Mouse (Mus musculus): ENCODE results near the gene Zbtb7b. TPM values are rescaled to one million over a fixed set of nuclear protein-coding genes. Genes with fewer than 3 reads are reported as not detected.
A peak's percentile ranks its signal among the peaks of the same experiment; 100 is the strongest.

Zbtb7b gene
- polyA plus RNA-seq, 1 experiment from 2014 or later = 2.3 TPM

DNA sequence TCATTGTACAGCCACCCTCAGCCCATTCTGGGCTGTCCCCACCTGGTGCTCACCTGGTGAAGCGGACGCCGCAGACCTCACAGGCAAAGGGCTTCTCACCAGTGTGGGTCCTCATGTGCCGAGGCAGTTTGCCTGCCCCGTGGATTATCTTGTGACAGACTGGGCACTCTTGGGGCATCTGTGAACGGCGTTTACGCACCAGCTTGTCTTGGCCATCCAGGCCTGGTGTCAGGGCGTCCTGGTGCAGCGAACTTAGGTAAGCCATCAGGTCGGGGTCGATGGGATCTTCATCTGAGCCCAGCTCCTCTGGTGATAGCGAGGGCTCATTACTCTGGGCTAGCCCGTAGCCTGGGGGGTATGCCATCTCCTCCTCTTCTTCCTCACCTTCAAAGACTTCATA is 14.3 kb downstream of the Zbtb7b start:
- no peaks in the 10 kb centered on the region for H3K27me3 ChIP-seq
- H3K27ac ChIP-seq = no peak overlapping the region
- H3K36me3 ChIP-seq = peaks cover 16% of the 10 kb centered on the region; the same call in 1 of the 2 replicates
- no peaks in the 10 kb centered on the region for H3K9me3 ChIP-seq (replicated peaks)
- ATAC-seq (replicated peaks; ENCODE audit: insufficient number of reproducible peaks, insufficient read depth, low FRiP score, low read depth) = no peak
- H3K9ac ChIP-seq = no peak overlapping the region
- WGBS = 91% methylated on average over 14 of the region's 14 CpGs
- H3K4me2 ChIP-seq = no peak overlapping the region
- H3K4me1 ChIP-seq (replicated peaks) = peaks cover 25% of the 10 kb centered on the region
- H3K4me3 ChIP-seq = no peak overlapping the region

GRCm38 (mm10) chr3:89379388-89380131 is 15.0 kb downstream of the Zbtb7b start:
- ATAC-seq (replicated peaks; ENCODE audit: insufficient number of reproducible peaks, insufficient read depth, low FRiP score, low read depth) = no peak
- Histone ChIP-seq H3K4me3 (no peak overlapping the region), H3K27ac (no peak overlapping the region), H3K36me3 (peaks cover 16% of the 10 kb centered on the region; the same call in 1 of the 2 replicates), H3K4me1 (replicated peaks) (peaks cover 17% of the 10 kb centered on the region), H3K9me3 (replicated peaks) (no peaks in the 10 kb centered on the region), H3K27me3 (no peaks in the 10 kb centered on the region), H3K4me2 (no peak overlapping the region), H3K9ac (no peak overlapping the region)
- WGBS = 85% methylated on average over 31 of the region's 31 CpGs

GRCm38 (mm10) chr3:89378394-89379067 is 16.0 kb downstream of the Zbtb7b start:
- H3K27ac ChIP-seq = peak overlapping the region; percentile 51; the same call in 1 of the 2 replicates
- H3K9ac ChIP-seq = peak overlapping the region; percentile 66
- peaks cover 16% of the 10 kb centered on the region; the same call in 1 of the 2 replicates for H3K36me3 ChIP-seq
- WGBS = 4% methylated on average over 29 of the region's 29 CpGs
- H3K9me3 ChIP-seq (replicated peaks) = no peaks in the 10 kb centered on the region
- H3K4me1 ChIP-seq (replicated peaks) = peaks cover 17% of the 10 kb centered on the region
- peak overlapping the region; percentile 92 for H3K4me2 ChIP-seq
- peak; percentile 87 for ATAC-seq (replicated peaks; ENCODE audit: insufficient number of reproducible peaks, insufficient read depth, low FRiP score, low read depth)
- H3K27me3 ChIP-seq = no peaks in the 10 kb centered on the region
- peak overlapping the region; percentile 66 for H3K4me3 ChIP-seq

DNA sequence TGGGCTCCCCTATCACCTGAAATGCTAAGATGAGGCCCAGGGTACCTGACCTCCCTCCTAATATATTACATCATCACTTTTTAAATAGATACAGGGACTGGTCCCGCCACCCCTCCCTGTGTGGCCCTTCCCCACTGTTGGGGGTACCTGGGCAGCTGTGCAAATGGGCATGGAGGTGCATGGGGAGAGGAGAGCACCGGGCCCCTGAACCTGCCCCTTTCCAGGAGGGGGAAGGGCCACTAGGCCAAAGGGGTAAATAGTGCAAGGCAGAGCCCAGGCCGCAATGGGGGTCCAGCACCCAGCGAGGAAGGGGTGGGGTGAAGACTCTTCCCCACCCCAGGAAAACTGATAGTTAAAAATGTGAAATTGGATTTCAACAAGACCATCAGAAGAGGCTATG is 16.7 kb downstream of the Zbtb7b start:
- ATAC-seq (replicated peaks; ENCODE audit: insufficient number of reproducible peaks, insufficient read depth, low FRiP score, low read depth) = no peak
- WGBS = 77% methylated on average over 4 of the region's 4 CpGs
- Histone ChIP-seq H3K27me3 (no peaks in the 10 kb centered on the region), H3K4me3 (peak overlapping the region; percentile 66), H3K4me1 (replicated peaks) (peaks cover 17% of the 10 kb centered on the region), H3K9me3 (replicated peaks) (no peaks in the 10 kb centered on the region), H3K36me3 (peaks cover 16% of the 10 kb centered on the region; the same call in 1 of the 2 replicates), H3K4me2 (peak overlapping the region; percentile 92), H3K27ac (no peak overlapping the region), H3K9ac (peak overlapping the region; percentile 26; the same call in 1 of the 2 replicates)

DNA sequence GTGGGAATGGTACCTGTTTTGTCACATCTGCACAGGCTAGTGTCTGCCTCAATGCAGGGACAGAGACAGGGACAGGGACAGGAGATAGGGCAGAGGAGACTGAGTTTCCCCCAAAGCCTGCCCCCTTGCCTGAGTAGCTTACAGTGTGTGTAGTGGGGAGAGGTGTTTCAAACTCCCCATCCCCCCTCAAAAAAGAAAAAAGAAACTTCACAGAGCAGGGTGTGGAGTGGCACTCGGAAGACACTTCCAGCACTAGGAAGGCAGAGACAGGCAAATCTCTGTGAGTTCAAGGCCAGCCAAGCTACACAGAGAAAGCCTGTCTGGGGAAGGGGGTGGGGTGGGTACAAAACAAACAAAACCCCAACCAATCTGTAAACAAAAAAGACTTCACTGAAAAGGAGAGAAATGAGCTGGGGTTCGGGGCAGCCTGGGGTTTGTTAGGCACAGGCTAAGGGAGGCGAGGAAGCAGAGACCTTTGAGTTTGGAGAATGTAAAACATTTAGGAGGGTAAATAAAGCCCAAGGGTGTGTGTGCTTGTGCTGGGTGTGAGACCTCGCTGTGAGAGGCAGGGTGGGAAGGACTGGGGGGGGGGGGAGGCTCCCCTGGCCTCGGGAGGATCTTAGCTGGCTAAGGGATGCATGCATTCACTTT is 20.9 kb downstream of the Zbtb7b start:
- Histone ChIP-seq H3K27me3 (no peaks in the 10 kb centered on the region; the same call in 1 of the 2 replicates), H3K9ac (no peak overlapping the region), H3K4me1 (replicated peaks) (peaks cover 12% of the 10 kb centered on the region), H3K9me3 (replicated peaks) (no peaks in the 10 kb centered on the region), H3K4me2 (no peak overlapping the region), H3K27ac (no peak overlapping the region), H3K36me3 (no peaks in the 10 kb centered on the region), H3K4me3 (no peak overlapping the region)
- WGBS = 49% methylated on average over 5 of the region's 5 CpGs
- no peak for ATAC-seq (replicated peaks; ENCODE audit: insufficient number of reproducible peaks, insufficient read depth, low FRiP score, low read depth)

GRCm38 (mm10) chr3:89367338-89367737 is 27.2 kb downstream of the Zbtb7b start:
- peak; percentile 44; the same call in 1 of the 2 replicates for ATAC-seq (replicated peaks; ENCODE audit: insufficient number of reproducible peaks, insufficient read depth, low FRiP score, low read depth)
- no peak overlapping the region for H3K4me2 ChIP-seq
- H3K4me1 ChIP-seq (replicated peaks) = no peaks in the 10 kb centered on the region; the same call in 1 of the 2 replicates
- no peaks in the 10 kb centered on the region for H3K9me3 ChIP-seq (replicated peaks)
- no peak overlapping the region for H3K9ac ChIP-seq
- no peak overlapping the region for H3K27ac ChIP-seq
- peaks cover 16% of the 10 kb centered on the region for H3K27me3 ChIP-seq
- H3K36me3 ChIP-seq = no peaks in the 10 kb centered on the region
- 40% methylated on average over 11 of the region's 11 CpGs for WGBS
- H3K4me3 ChIP-seq = no peak overlapping the region

GRCm38 (mm10) chr3:89365486-89366414 is 28.8 kb downstream of the Zbtb7b start:
- H3K27me3 ChIP-seq = peaks cover 16% of the 10 kb centered on the region; the same call in 1 of the 2 replicates
- H3K9me3 ChIP-seq (replicated peaks) = no peaks in the 10 kb centered on the region
- no peaks in the 10 kb centered on the region; the same call in 1 of the 2 replicates for H3K4me1 ChIP-seq (replicated peaks)
- no peak for ATAC-seq (replicated peaks; ENCODE audit: insufficient number of reproducible peaks, insufficient read depth, low FRiP score, low read depth)
- no peak overlapping the region for H3K9ac ChIP-seq
- no peak overlapping the region for H3K4me3 ChIP-seq
- no peaks in the 10 kb centered on the region for H3K36me3 ChIP-seq
- H3K4me2 ChIP-seq = no peak overlapping the region
- no peak overlapping the region for H3K27ac ChIP-seq
- 66% methylated on average over 20 of the region's 20 CpGs for WGBS

DNA sequence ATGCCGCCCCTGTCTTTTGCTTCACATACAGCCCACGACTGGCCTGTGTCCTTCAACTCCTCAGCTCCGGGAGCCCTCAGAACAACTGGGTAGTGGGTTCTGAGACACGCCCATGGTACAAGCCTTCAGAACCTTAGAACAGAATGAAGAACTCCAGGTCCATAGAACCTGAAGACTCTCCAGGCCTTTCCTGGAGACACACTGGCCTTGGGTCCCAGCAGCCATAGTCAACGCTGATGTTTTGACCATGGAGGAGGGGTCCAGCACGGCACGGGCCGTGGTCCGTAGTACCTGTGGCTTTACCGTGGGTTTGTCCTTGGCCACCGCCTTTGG is 29.5 kb downstream of the Zbtb7b start, which contains the start of gene Dcst1:
Gene Dcst1, minus strand, starts transcription at position 101 of the 333 bp plus-strand sequence.
- no peaks in the 10 kb centered on the region; the same call in 1 of the 2 replicates for H3K4me1 ChIP-seq (replicated peaks)
- no peak for ATAC-seq (replicated peaks; ENCODE audit: insufficient number of reproducible peaks, insufficient read depth, low FRiP score, low read depth)
- H3K4me2 ChIP-seq = no peak within 1 kb of the TSS
- H3K9ac ChIP-seq = no peak within 1 kb of the TSS
- peaks cover 16% of the 10 kb centered on the region; the same call in 1 of the 2 replicates for H3K27me3 ChIP-seq
- no peaks in the 10 kb centered on the region for H3K9me3 ChIP-seq (replicated peaks)
- H3K27ac ChIP-seq = no peak within 1 kb of the TSS
- WGBS = 87% methylated on average over 11 of the region's 11 CpGs
- H3K36me3 ChIP-seq = no peaks in the 10 kb centered on the region
- no peak within 1 kb of the TSS for H3K4me3 ChIP-seq

DNA sequence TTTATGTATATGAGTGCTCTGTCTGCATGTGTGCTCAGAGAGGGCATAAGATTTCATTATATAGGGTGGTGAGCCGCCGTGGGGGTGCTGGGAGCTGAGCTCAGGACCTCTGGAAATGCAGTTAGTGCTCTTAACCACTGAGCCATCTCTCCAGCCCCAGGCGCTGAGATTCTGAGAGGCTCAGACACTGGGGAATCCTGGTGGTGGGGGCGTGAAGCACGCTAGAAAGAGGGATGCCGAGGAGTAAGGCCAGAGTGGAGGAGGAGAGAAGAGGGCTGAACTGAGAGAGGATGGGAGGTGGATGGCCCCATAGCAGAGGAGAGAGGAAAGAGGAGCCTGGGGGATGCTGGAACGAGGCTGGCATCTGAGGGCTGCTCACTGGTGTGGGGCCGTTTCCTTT is 29.9 kb downstream of the Zbtb7b start:
- Histone ChIP-seq H3K27me3 (peaks cover 16% of the 10 kb centered on the region; the same call in 1 of the 2 replicates), H3K9me3 (replicated peaks) (no peaks in the 10 kb centered on the region), H3K27ac (no peak overlapping the region), H3K4me2 (no peak overlapping the region), H3K4me1 (replicated peaks) (no peaks in the 10 kb centered on the region; the same call in 1 of the 2 replicates), H3K4me3 (no peak overlapping the region), H3K36me3 (no peaks in the 10 kb centered on the region), H3K9ac (no peak overlapping the region)
- WGBS = 56% methylated on average over 8 of the region's 8 CpGs
- no peak for ATAC-seq (replicated peaks; ENCODE audit: insufficient number of reproducible peaks, insufficient read depth, low FRiP score, low read depth)

GRCm38 (mm10) chr3:89361675-89362074 is 32.9 kb downstream of the Zbtb7b start, which contains the start of gene Dcst2:
Dcst2 (plus strand) TSS chr3:89361975.
- no peaks in the 10 kb centered on the region for H3K36me3 ChIP-seq
- no peak within 1 kb of the TSS for H3K27ac ChIP-seq
- 71% methylated on average over 7 of the region's 7 CpGs for WGBS
- H3K4me3 ChIP-seq = no peak within 1 kb of the TSS
- H3K4me1 ChIP-seq (replicated peaks) = no peaks in the 10 kb centered on the region; the same call in 1 of the 2 replicates
- no peak for ATAC-seq (replicated peaks; ENCODE audit: insufficient number of reproducible peaks, insufficient read depth, low FRiP score, low read depth)
- no peaks in the 10 kb centered on the region for H3K9me3 ChIP-seq (replicated peaks)
- no peak within 1 kb of the TSS for H3K4me2 ChIP-seq
- H3K27me3 ChIP-seq = peaks cover 3% of the 10 kb centered on the region; the same call in 1 of the 2 replicates
- H3K9ac ChIP-seq = no peak within 1 kb of the TSS

Data from heart, embryonic 15.5 days (tissue).